Mouse (Mus musculus): ENCODE results near the gene Babam1. TPM values are rescaled to one million over a fixed set of nuclear protein-coding genes. Genes with fewer than 3 reads are reported as not detected.

Gene Babam1
- total and polyA plus RNA-seq, 2 experiments from 2014 or later, result 95.0 to 103 TPM

- ATAC-seq (no peak), DNase-seq (ENCODE audit: low spot score) (no peak)
- Histone ChIP-seq H3K27ac (no peak overlapping the region), H3K4me1 (ENCODE audit: insufficient read depth, low read length) (peaks cover 4% of the 10 kb centered on the region; the same call in 1 of the 2 replicates), H3K36me3 (ENCODE audit: insufficient read depth, low read length) (no peaks in the 10 kb centered on the region), H3K9ac (replicated peaks; ENCODE audit: low read length) (no peak overlapping the region), H3K9me3 (ENCODE audit: low read length) (no peaks in the 10 kb centered on the region), H3K4me2 (ENCODE audit: low read depth, low read length) (no peak overlapping the region), H3K27me3 (ENCODE audit: insufficient read depth, low read length) (no peaks in the 10 kb centered on the region), H3K4me3 (ENCODE audit: low read length) (no peak overlapping the region)
- TF ChIP-seq CTCF (IDR thresholded peaks at IDR 0.05; ENCODE audit: low read depth), result 0 out of 2 replicates have a peak, but pooled peaks have one; percentile 11
- 73% methylated on average over 12 of the region's 12 CpGs for WGBS
Measured at GRCm38 (mm10) chr8:71385212-71385835, 11.3 kb upstream of the Babam1 start.

- Histone ChIP-seq H3K4me1 (ENCODE audit: insufficient read depth, low read length) (no peaks in the 10 kb centered on the region), H3K9ac (replicated peaks; ENCODE audit: low read length) (no peak overlapping the region), H3K9me3 (ENCODE audit: low read length) (no peaks in the 10 kb centered on the region), H3K36me3 (ENCODE audit: insufficient read depth, low read length) (no peaks in the 10 kb centered on the region), H3K27ac (no peak overlapping the region), H3K4me3 (ENCODE audit: low read length) (no peak overlapping the region), H3K27me3 (ENCODE audit: insufficient read depth, low read length) (no peaks in the 10 kb centered on the region), H3K4me2 (ENCODE audit: low read depth, low read length) (no peak overlapping the region)
- ATAC-seq, result no peak
- TF ChIP-seq CTCF (IDR thresholded peaks at IDR 0.05; ENCODE audit: low read depth), result no peak
- WGBS, result 81% methylated on average over 1 of the region's 1 CpGs
- DNase-seq (ENCODE audit: low spot score), result no peak
Measured at GRCm38 (mm10) chr8:71388267-71388666, 8.4 kb upstream of the Babam1 start.

GRCm38 (mm10) chr8:71391696-71392095, 5.0 kb upstream of the Babam1 start:
- Histone ChIP-seq H3K36me3 (ENCODE audit: insufficient read depth, low read length) (no peaks in the 10 kb centered on the region), H3K27me3 (ENCODE audit: insufficient read depth, low read length) (no peaks in the 10 kb centered on the region), H3K4me2 (ENCODE audit: low read depth, low read length) (no peak overlapping the region), H3K4me3 (ENCODE audit: low read length) (no peak overlapping the region), H3K9me3 (ENCODE audit: low read length) (no peaks in the 10 kb centered on the region), H3K9ac (replicated peaks; ENCODE audit: low read length) (no peak overlapping the region), H3K27ac (no peak overlapping the region), H3K4me1 (ENCODE audit: insufficient read depth, low read length) (0 out of 2 replicates have a peak, but pooled peaks cover 3% of the 10 kb centered on the region)
- DNase-seq (ENCODE audit: low spot score) (no peak), ATAC-seq (no peak)
- no peak for TF ChIP-seq CTCF (IDR thresholded peaks at IDR 0.05; ENCODE audit: low read depth)
- 94% methylated on average over 2 of the region's 2 CpGs for WGBS

- no peaks in the 10 kb centered on the region for H3K27me3 ChIP-seq (ENCODE audit: insufficient read depth, low read length)
- no peak overlapping the region for H3K9ac ChIP-seq (replicated peaks; ENCODE audit: low read length)
- no peak overlapping the region for H3K4me3 ChIP-seq (ENCODE audit: low read length)
- 74% methylated on average over 5 of the region's 5 CpGs for WGBS
- no peaks in the 10 kb centered on the region for H3K9me3 ChIP-seq (ENCODE audit: low read length)
- H3K27ac ChIP-seq, result no peak overlapping the region
- H3K36me3 ChIP-seq (ENCODE audit: insufficient read depth, low read length), result no peaks in the 10 kb centered on the region
- ATAC-seq (no peak), DNase-seq (ENCODE audit: low spot score) (no peak)
- H3K4me1 ChIP-seq (ENCODE audit: insufficient read depth, low read length), result peaks cover 6% of the 10 kb centered on the region
- no peak for TF ChIP-seq CTCF (IDR thresholded peaks at IDR 0.05; ENCODE audit: low read depth)
- H3K4me2 ChIP-seq (ENCODE audit: low read depth, low read length), result no peak overlapping the region
Measured at GRCm38 (mm10) chr8:71392391-71392790, 4.3 kb upstream of the Babam1 start.

- Histone ChIP-seq H3K27me3 (ENCODE audit: insufficient read depth, low read length) (no peaks in the 10 kb centered on the region), H3K4me1 (ENCODE audit: insufficient read depth, low read length) (peaks cover 10% of the 10 kb centered on the region), H3K4me2 (ENCODE audit: low read depth, low read length) (no peak overlapping the region), H3K27ac (no peak overlapping the region), H3K36me3 (ENCODE audit: insufficient read depth, low read length) (no peaks in the 10 kb centered on the region), H3K9ac (replicated peaks; ENCODE audit: low read length) (no peak overlapping the region), H3K4me3 (ENCODE audit: low read length) (no peak overlapping the region), H3K9me3 (ENCODE audit: low read length) (no peaks in the 10 kb centered on the region)
- ATAC-seq (no peak), DNase-seq (ENCODE audit: low spot score) (peak; percentile 37)
- no peak for TF ChIP-seq CTCF (IDR thresholded peaks at IDR 0.05; ENCODE audit: low read depth)
- WGBS, result 16% methylated on average over 3 of the region's 3 CpGs
Measured at GRCm38 (mm10) chr8:71392871-71393270, 3.8 kb upstream of the Babam1 start.

GRCm38 (mm10) chr8:71394481-71394880, 2.2 kb upstream of the Babam1 start:
- 81% methylated on average over 7 of the region's 7 CpGs for WGBS

GRCm38 (mm10) chr8:71395071-71395470, 1.6 kb upstream of the Babam1 start:
- H3K4me3 ChIP-seq (ENCODE audit: low read length), result no peak overlapping the region
- H3K27me3 ChIP-seq (ENCODE audit: insufficient read depth, low read length), result no peaks in the 10 kb centered on the region
- no peak for ATAC-seq
- H3K9ac ChIP-seq (replicated peaks; ENCODE audit: low read length), result no peak overlapping the region
- H3K27ac ChIP-seq, result no peak overlapping the region
- H3K36me3 ChIP-seq (ENCODE audit: insufficient read depth, low read length), result 0 out of 2 replicates have a peak, but pooled peaks cover 4% of the 10 kb centered on the region
- H3K9me3 ChIP-seq (ENCODE audit: low read length), result no peaks in the 10 kb centered on the region
- 83% methylated on average over 10 of the region's 10 CpGs for WGBS
- H3K4me1 ChIP-seq (ENCODE audit: insufficient read depth, low read length), result peaks cover 10% of the 10 kb centered on the region
- peak overlapping the region; percentile 29 for H3K4me2 ChIP-seq (ENCODE audit: low read depth, low read length)
- DNase-seq (ENCODE audit: low spot score), result no peak
- TF ChIP-seq CTCF (IDR thresholded peaks at IDR 0.05; ENCODE audit: low read depth), result no peak

More at GRCm38 (mm10) chr8:71394481-71394880, 2.2 kb upstream of the Babam1 start:
- Histone ChIP-seq H3K4me2 (ENCODE audit: low read depth, low read length) (peak overlapping the region; percentile 29), H3K27me3 (ENCODE audit: insufficient read depth, low read length) (no peaks in the 10 kb centered on the region), H3K4me1 (ENCODE audit: insufficient read depth, low read length) (peaks cover 10% of the 10 kb centered on the region), H3K27ac (no peak overlapping the region), H3K9ac (replicated peaks; ENCODE audit: low read length) (no peak overlapping the region), H3K9me3 (ENCODE audit: low read length) (no peaks in the 10 kb centered on the region), H3K36me3 (ENCODE audit: insufficient read depth, low read length) (0 out of 2 replicates have a peak, but pooled peaks cover 2% of the 10 kb centered on the region), H3K4me3 (ENCODE audit: low read length) (no peak overlapping the region)
- no peak for TF ChIP-seq CTCF (IDR thresholded peaks at IDR 0.05; ENCODE audit: low read depth)
- ATAC-seq (no peak), DNase-seq (ENCODE audit: low spot score) (no peak)
